Mouse (Mus musculus): ENCODE data around the gene Socs7. TPM values are rescaled to one million over a fixed set of nuclear protein-coding genes. Genes with fewer than 3 reads are reported as not detected.
A peak's percentile ranks its signal among the peaks of the same experiment; 100 is the strongest.

Socs7 gene
- polyA plus RNA-seq, 1 experiment: 21.1 TPM

DNA sequence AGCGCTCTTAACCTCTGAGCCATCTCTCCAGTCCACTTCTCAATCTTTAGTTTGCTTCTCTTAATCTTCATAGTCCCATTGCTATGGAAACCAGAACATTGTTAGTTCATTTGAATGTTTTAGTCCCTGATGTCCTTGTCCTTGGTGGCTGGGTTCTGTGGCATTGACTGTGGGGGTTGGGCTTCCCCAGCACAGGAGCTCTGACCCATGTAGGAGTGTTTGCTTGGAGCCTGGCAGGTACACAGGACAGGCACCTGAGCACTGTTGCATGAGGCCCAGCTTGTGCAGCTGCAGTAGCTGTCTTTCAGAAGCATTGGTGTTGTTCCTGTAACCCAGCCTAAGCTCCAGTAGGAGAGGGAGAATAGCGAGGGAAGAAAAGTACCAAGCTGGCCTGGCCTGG lies 25.5 kb downstream of the Socs7 start:
- Histone ChIP-seq H3K27ac (ENCODE audit: insufficient read depth, low read length) (no peak overlapping the region), H3K36me3 (ENCODE audit: control insufficient read depth, insufficient read depth, low read length, poor library complexity, severe bottlenecking) (peaks cover 24% of the 10 kb centered on the region), H3K9me3 (replicated peaks; ENCODE audit: control insufficient read depth, insufficient read depth, low read length, poor library complexity, severe bottlenecking) (no peaks in the 10 kb centered on the region), H3K4me1 (ENCODE audit: control insufficient read depth, insufficient read depth, low read length) (no peaks in the 10 kb centered on the region), H3K27me3 (ENCODE audit: control insufficient read depth, insufficient read depth, low read length, poor library complexity, severe bottlenecking) (no peaks in the 10 kb centered on the region), H3K9ac (ENCODE audit: low read depth, poor library complexity, severe bottlenecking) (no peak overlapping the region), H3K4me3 (ENCODE audit: low read depth, low read length) (no peak overlapping the region)
- TF ChIP-seq EP300 (IDR thresholded peaks at IDR 0.05; ENCODE audit: insufficient read depth, low read depth, low read length): no peak

DNA sequence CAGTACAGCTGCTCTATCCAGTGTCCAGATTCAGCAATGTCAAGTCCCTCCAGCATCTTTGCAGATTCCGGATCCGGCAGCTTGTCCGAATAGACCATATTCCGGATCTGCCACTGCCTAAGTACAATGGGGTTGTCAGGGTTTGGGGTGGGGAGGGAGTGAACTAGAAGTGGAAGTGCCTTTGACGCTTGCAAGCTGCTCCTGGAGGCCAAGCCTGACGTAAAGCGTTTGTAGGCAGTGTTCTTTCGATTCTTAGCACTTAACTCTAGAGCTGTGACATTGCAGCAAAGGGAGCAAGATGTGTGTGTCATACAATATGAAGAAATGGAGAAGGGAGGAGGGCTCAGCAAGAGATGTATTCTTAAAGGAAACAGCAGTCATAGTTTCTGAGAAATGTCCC lies 26.8 kb downstream of the Socs7 start:
- H3K9ac ChIP-seq (ENCODE audit: low read depth, poor library complexity, severe bottlenecking): no peak overlapping the region
- no peak overlapping the region for H3K4me3 ChIP-seq (ENCODE audit: low read depth, low read length)
- H3K27ac ChIP-seq (ENCODE audit: insufficient read depth, low read length): no peak overlapping the region
- peaks cover 17% of the 10 kb centered on the region for H3K36me3 ChIP-seq (ENCODE audit: control insufficient read depth, insufficient read depth, low read length, poor library complexity, severe bottlenecking)
- TF ChIP-seq POLR2A (IDR thresholded peaks at IDR 0.05; ENCODE audit: insufficient read depth, low read length): no peak
- TF ChIP-seq EP300 (IDR thresholded peaks at IDR 0.05; ENCODE audit: insufficient read depth, low read depth, low read length): no peak
- TF ChIP-seq CTCF (IDR thresholded peaks at IDR 0.05; ENCODE audit: low read depth, low read length): no peak
- H3K27me3 ChIP-seq (ENCODE audit: control insufficient read depth, insufficient read depth, low read length, poor library complexity, severe bottlenecking): no peaks in the 10 kb centered on the region
- no peaks in the 10 kb centered on the region for H3K9me3 ChIP-seq (replicated peaks; ENCODE audit: control insufficient read depth, insufficient read depth, low read length, poor library complexity, severe bottlenecking)
- peaks cover 4% of the 10 kb centered on the region for H3K4me1 ChIP-seq (ENCODE audit: control insufficient read depth, insufficient read depth, low read length)

DNA sequence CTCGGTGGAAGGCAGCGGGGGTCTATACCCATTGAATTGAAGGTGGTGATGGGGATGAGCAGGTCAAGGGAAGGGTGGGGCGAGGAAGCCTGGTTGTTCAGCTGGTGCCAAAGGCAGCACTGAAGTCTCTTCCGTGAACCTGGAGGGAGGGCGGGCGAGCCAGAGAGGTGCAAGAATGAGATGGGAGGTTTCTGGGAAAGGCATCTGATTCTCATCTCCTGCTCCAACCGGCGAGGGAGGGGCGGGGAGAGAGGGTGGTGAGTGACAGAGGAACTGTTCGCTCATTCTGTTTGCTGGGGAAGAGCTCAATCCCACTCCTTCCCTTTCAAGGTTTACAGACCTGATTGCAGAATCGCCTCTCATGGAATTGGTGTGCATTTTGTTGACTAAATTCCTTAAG lies 31.3 kb downstream of the Socs7 start:
- Histone ChIP-seq H3K4me3 (ENCODE audit: low read depth, low read length) (no peak overlapping the region), H3K36me3 (ENCODE audit: control insufficient read depth, insufficient read depth, low read length, poor library complexity, severe bottlenecking) (peaks cover 13% of the 10 kb centered on the region), H3K27me3 (ENCODE audit: control insufficient read depth, insufficient read depth, low read length, poor library complexity, severe bottlenecking) (no peaks in the 10 kb centered on the region), H3K9me3 (replicated peaks; ENCODE audit: control insufficient read depth, insufficient read depth, low read length, poor library complexity, severe bottlenecking) (no peaks in the 10 kb centered on the region), H3K4me1 (ENCODE audit: control insufficient read depth, insufficient read depth, low read length) (peaks cover 4% of the 10 kb centered on the region), H3K27ac (ENCODE audit: insufficient read depth, low read length) (peak overlapping the region; percentile 59; the same call in 1 of the 2 replicates), H3K9ac (ENCODE audit: low read depth, poor library complexity, severe bottlenecking) (no peak overlapping the region)
- peak; percentile 72; the same call in 1 of the 2 replicates for TF ChIP-seq EP300 (IDR thresholded peaks at IDR 0.05; ENCODE audit: insufficient read depth, low read depth, low read length)
- no peak for TF ChIP-seq CTCF (IDR thresholded peaks at IDR 0.05; ENCODE audit: low read depth, low read length)
- TF ChIP-seq POLR2A (IDR thresholded peaks at IDR 0.05; ENCODE audit: insufficient read depth, low read length): no peak

DNA sequence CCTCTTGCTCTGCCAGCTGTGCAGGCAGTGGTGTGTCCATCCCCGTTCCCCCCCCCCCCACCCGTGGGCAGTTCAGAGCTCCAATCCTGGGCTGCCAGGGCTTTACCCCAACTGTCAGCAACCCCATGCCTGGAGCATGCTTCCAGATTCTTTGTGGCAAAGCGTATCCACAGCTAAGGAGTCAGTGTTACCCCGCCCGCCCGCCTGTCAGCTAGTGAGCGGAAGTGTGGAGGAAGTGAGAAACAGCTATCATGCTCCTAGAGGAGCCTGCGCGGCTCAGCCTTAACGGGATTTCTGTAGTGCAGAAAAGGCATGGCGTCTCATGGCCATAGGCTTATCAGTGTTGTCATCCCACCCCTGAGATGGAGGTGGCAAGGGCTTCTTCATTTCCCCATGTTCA lies 31.8 kb downstream of the Socs7 start:
- Histone ChIP-seq H3K4me3 (ENCODE audit: low read depth, low read length) (no peak overlapping the region), H3K9ac (ENCODE audit: low read depth, poor library complexity, severe bottlenecking) (no peak overlapping the region)

DNA sequence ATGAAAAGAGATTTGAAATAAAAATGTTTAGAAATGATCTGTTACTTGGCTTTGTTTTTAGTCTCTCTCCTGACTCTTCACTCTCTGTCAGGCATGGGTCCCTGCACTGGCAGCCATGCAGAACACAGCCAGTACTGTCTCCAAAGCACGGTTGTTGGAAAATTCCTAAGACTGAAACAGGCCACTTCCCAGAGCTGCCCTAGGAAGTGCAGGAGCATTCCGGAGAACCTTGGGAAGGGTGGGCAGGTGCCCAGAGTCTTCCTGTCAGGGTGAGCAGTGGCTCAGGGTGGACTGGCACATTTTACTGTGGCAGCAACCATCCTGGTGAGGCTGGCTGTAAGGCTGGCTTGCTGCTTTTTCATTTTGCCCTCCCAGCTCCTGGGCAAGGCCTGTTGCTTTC lies 36.2 kb downstream of the Socs7 start:
- no peak overlapping the region for H3K9ac ChIP-seq (ENCODE audit: low read depth, poor library complexity, severe bottlenecking)
- no peak for TF ChIP-seq EP300 (IDR thresholded peaks at IDR 0.05; ENCODE audit: insufficient read depth, low read depth, low read length)
- TF ChIP-seq CTCF (IDR thresholded peaks at IDR 0.05; ENCODE audit: low read depth, low read length): no peak
- TF ChIP-seq POLR2A (IDR thresholded peaks at IDR 0.05; ENCODE audit: insufficient read depth, low read length): no peak
- no peak overlapping the region for H3K4me3 ChIP-seq (ENCODE audit: low read depth, low read length)
- H3K36me3 ChIP-seq (ENCODE audit: control insufficient read depth, insufficient read depth, low read length, poor library complexity, severe bottlenecking): no peaks in the 10 kb centered on the region
- H3K4me1 ChIP-seq (ENCODE audit: control insufficient read depth, insufficient read depth, low read length): peaks cover 5% of the 10 kb centered on the region
- no peaks in the 10 kb centered on the region for H3K9me3 ChIP-seq (replicated peaks; ENCODE audit: control insufficient read depth, insufficient read depth, low read length, poor library complexity, severe bottlenecking)
- H3K27ac ChIP-seq (ENCODE audit: insufficient read depth, low read length): no peak overlapping the region
- no peaks in the 10 kb centered on the region for H3K27me3 ChIP-seq (ENCODE audit: control insufficient read depth, insufficient read depth, low read length, poor library complexity, severe bottlenecking)

More for the DNA sequence above, 31.8 kb downstream of the Socs7 start:
- peaks cover 4% of the 10 kb centered on the region for H3K4me1 ChIP-seq (ENCODE audit: control insufficient read depth, insufficient read depth, low read length)
- 0 out of 2 replicates have a peak overlapping the region, but pooled peaks have one; percentile 42 for H3K27ac ChIP-seq (ENCODE audit: insufficient read depth, low read length)
- H3K36me3 ChIP-seq (ENCODE audit: control insufficient read depth, insufficient read depth, low read length, poor library complexity, severe bottlenecking): peaks cover 13% of the 10 kb centered on the region
- no peaks in the 10 kb centered on the region for H3K27me3 ChIP-seq (ENCODE audit: control insufficient read depth, insufficient read depth, low read length, poor library complexity, severe bottlenecking)
- no peaks in the 10 kb centered on the region for H3K9me3 ChIP-seq (replicated peaks; ENCODE audit: control insufficient read depth, insufficient read depth, low read length, poor library complexity, severe bottlenecking)
- no peak for TF ChIP-seq POLR2A (IDR thresholded peaks at IDR 0.05; ENCODE audit: insufficient read depth, low read length)
- TF ChIP-seq CTCF (IDR thresholded peaks at IDR 0.05; ENCODE audit: low read depth, low read length): no peak
- no peak for TF ChIP-seq EP300 (IDR thresholded peaks at IDR 0.05; ENCODE audit: insufficient read depth, low read depth, low read length)

DNA sequence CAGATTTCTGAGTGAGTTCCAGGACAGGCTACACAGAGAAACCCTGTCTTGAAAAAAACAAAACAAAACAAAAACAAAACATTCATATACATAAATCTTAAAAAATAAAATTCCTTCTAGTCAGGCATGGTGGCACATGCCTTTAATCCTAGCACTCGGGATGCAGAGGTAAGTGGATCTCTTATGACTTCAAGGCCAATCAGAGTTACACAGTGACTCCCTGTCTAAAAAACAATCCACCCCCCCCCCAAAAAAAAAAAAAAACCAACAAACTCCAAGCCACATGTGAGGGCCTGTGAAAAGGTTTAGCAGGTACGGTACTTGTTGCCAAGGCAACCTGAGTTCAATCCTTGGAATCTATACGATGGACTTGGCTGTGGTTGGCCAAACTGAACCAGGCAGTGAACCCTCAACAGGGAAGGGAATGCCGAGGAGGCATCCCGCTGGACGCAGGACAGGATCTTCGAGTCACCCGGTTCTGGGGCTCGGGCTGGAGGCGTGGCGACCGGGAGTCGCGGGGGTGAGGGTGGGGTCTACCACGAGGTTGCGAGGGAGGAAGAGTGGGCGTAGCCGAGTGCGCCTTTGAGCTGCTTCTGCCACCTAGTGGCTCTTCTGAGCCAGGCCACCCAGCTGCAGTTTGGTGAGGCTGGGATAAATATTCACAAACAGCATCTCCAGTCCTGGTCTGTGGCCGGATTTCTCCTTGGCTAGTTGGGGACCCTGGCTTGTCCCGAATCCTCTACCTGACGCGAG lies 37.8 kb downstream of the Socs7 start:
- Histone ChIP-seq H3K27ac (ENCODE audit: insufficient read depth, low read length) (peak overlapping the region; percentile 42), H3K4me1 (ENCODE audit: control insufficient read depth, insufficient read depth, low read length) (peaks cover 5% of the 10 kb centered on the region), H3K27me3 (ENCODE audit: control insufficient read depth, insufficient read depth, low read length, poor library complexity, severe bottlenecking) (no peaks in the 10 kb centered on the region), H3K4me3 (ENCODE audit: low read depth, low read length) (peak overlapping the region; percentile 62), H3K36me3 (ENCODE audit: control insufficient read depth, insufficient read depth, low read length, poor library complexity, severe bottlenecking) (no peaks in the 10 kb centered on the region), H3K9ac (ENCODE audit: low read depth, poor library complexity, severe bottlenecking) (peak overlapping the region; percentile 30), H3K9me3 (replicated peaks; ENCODE audit: control insufficient read depth, insufficient read depth, low read length, poor library complexity, severe bottlenecking) (no peaks in the 10 kb centered on the region)
- TF ChIP-seq CTCF (IDR thresholded peaks at IDR 0.05; ENCODE audit: low read depth, low read length) (peak; percentile 97), EP300 (IDR thresholded peaks at IDR 0.05; ENCODE audit: insufficient read depth, low read depth, low read length) (peak; percentile 74; the same call in 1 of the 2 replicates), POLR2A (IDR thresholded peaks at IDR 0.05; ENCODE audit: insufficient read depth, low read length) (no peak)
